Mouse (Mus musculus): ENCODE measurements around the gene Xrcc1. TPM values are rescaled to one million over a fixed set of nuclear protein-coding genes. Genes with fewer than 3 reads are reported as not detected.

Gene Xrcc1
- polyA plus RNA-seq (2017; shearing (Covaris generic)) = 75.0 TPM

GRCm38 (mm10) chr7:24546068-24546614 lies at the start of gene Xrcc1, which contains the start of gene Pinlyp:
TSS of gene Xrcc1 (plus strand) at chr7:24546289.
TSS of gene Pinlyp (minus strand) at chr7:24546118.

GRCm38 (mm10) chr7:24506838-24507725 lies 39.0 kb upstream of the Xrcc1 start, which contains the start of gene Zfp428:
TSS of gene Zfp428 (plus strand) at chr7:24507006.

GRCm38 (mm10) chr7:24512355-24512754 lies 33.7 kb upstream of the Xrcc1 start, which contains the start of gene AC161166.1:
TSS of gene AC161166.1 (minus strand) at chr7:24512455.

GRCm38 (mm10) chr7:24530062-24530931 lies 15.8 kb upstream of the Xrcc1 start, which contains the start of gene Irgq:
TSS of gene Irgq (plus strand) at chr7:24530689.

GRCm38 (mm10) chr7:24587330-24588105 lies 41.4 kb downstream of the Xrcc1 start, which contains the start of the genes Ethe1 and Zfp575:
TSS of gene Ethe1 (plus strand) at chr7:24587543.
TSS of gene Zfp575 (minus strand) at chr7:24587641.

GRCm38 (mm10) chr7:24610144-24610878 lies 64.2 kb downstream of the Xrcc1 start, which contains the start of gene Phldb3:
TSS of gene Phldb3 (plus strand) at chr7:24610763.

Other genes starting within 250 kb of the Xrcc1 start
- gene Zfp61, start 245.1 kb upstream of the Xrcc1 start, polyA plus RNA-seq (2017; shearing (Covaris generic)) = 20.5 TPM
- 12.3 TPM for gene Zfp94, start 229.6 kb upstream of the Xrcc1 start, polyA plus RNA-seq (2017; shearing (Covaris generic))
- gene Tescl, start 212.4 kb upstream of the Xrcc1 start, polyA plus RNA-seq (2017; shearing (Covaris generic)) = not detected
- not detected for gene Lypd5, start 197.1 kb upstream of the Xrcc1 start, polyA plus RNA-seq (2017; shearing (Covaris generic))
- 397 TPM for gene Kcnn4, start 176.0 kb upstream of the Xrcc1 start, polyA plus RNA-seq (2017; shearing (Covaris generic))
- gene Smg9, start 146.7 kb upstream of the Xrcc1 start, polyA plus RNA-seq (2017; shearing (Covaris generic)) = 66.6 TPM
- gene Irgc1, start 94.0 kb upstream of the Xrcc1 start, polyA plus RNA-seq (2017; shearing (Covaris generic)) = 0.41 TPM
- gene Plaur, start 83.8 kb upstream of the Xrcc1 start, polyA plus RNA-seq (2017; shearing (Covaris generic)) = 1.7 TPM
- not detected for gene Cadm4, start 64.3 kb upstream of the Xrcc1 start, polyA plus RNA-seq (2017; shearing (Covaris generic))
- gene Zfp428, start 39.3 kb upstream of the Xrcc1 start, polyA plus RNA-seq (2017; shearing (Covaris generic)) = 2.2 TPM
- gene AC161166.1, start 33.8 kb upstream of the Xrcc1 start, polyA plus RNA-seq (2017; shearing (Covaris generic)) = not detected
- gene Irgq, start 15.6 kb upstream of the Xrcc1 start, polyA plus RNA-seq (2017; shearing (Covaris generic)) = 4.8 TPM
- not detected for gene Pinlyp, start 171 bp upstream of the Xrcc1 start, polyA plus RNA-seq (2017; shearing (Covaris generic))
- 19.1 TPM for gene Ethe1, start 41.3 kb downstream of the Xrcc1 start, polyA plus RNA-seq (2017; shearing (Covaris generic))
- 0.47 TPM for gene Zfp575, start 41.4 kb downstream of the Xrcc1 start, polyA plus RNA-seq (2017; shearing (Covaris generic))
- 1.3 TPM for gene Phldb3, start 64.5 kb downstream of the Xrcc1 start, polyA plus RNA-seq (2017; shearing (Covaris generic))
- not detected for gene Lypd3, start 90.3 kb downstream of the Xrcc1 start, polyA plus RNA-seq (2017; shearing (Covaris generic))
- not detected for gene Tex101, start 130.4 kb downstream of the Xrcc1 start, polyA plus RNA-seq (2017; shearing (Covaris generic))
- gene BC049730, start 163.0 kb downstream of the Xrcc1 start, polyA plus RNA-seq (2017; shearing (Covaris generic)) = not detected
- not detected for gene Gm4763, start 180.6 kb downstream of the Xrcc1 start, polyA plus RNA-seq (2017; shearing (Covaris generic))
- gene Cd177, start 214.0 kb downstream of the Xrcc1 start, polyA plus RNA-seq (2017; shearing (Covaris generic)) = 0.53 TPM
- not detected for gene Ceacam10, start 230.9 kb downstream of the Xrcc1 start, polyA plus RNA-seq (2017; shearing (Covaris generic))